Mouse (Mus musculus) 3134 (cell line): ENCODE measurements around the gene Gm10271.

Source experiments
- DNase-seq: peaks from one replicate; pipeline ENCODE4 v3.0.0-alpha.2; 2011; ENCODE audit warnings: low spot score; ENCODE audit not compliant: insufficient read length; ENCODE audit errors: extremely low read depth

Gm10271 gene

GRCm38 (mm10) chr10:116935028-116935427, 37.4 kb downstream of the Gm10271 start:
- DNase-seq: no peak

GRCm38 (mm10) chr10:116933794-116934193, 38.6 kb downstream of the Gm10271 start:
- no peak for DNase-seq

- no peak for DNase-seq
Measured at GRCm38 (mm10) chr10:116932418-116932817, 40.0 kb downstream of the Gm10271 start.

GRCm38 (mm10) chr10:116931497-116932179, 40.8 kb downstream of the Gm10271 start:
- no peak for DNase-seq

- no peak for DNase-seq
Measured at GRCm38 (mm10) chr10:116930936-116931335, 41.5 kb downstream of the Gm10271 start.

GRCm38 (mm10) chr10:116930506-116930905, 41.9 kb downstream of the Gm10271 start:
- peak; percentile 71 for DNase-seq

- DNase-seq: peak; percentile 68
Measured at GRCm38 (mm10) chr10:116928826-116929225, 43.6 kb downstream of the Gm10271 start.

GRCm38 (mm10) chr10:116926428-116927113, 45.8 kb downstream of the Gm10271 start:
- no peak for DNase-seq

GRCm38 (mm10) chr10:116923651-116924495, 48.5 kb downstream of the Gm10271 start:
- DNase-seq: no peak

- DNase-seq: no peak
Measured at GRCm38 (mm10) chr10:116922161-116922560, 50.2 kb downstream of the Gm10271 start.

GRCm38 (mm10) chr10:116921416-116921815, 51.0 kb downstream of the Gm10271 start:
- DNase-seq: no peak

- DNase-seq: no peak
Measured at GRCm38 (mm10) chr10:116920641-116921040, 51.8 kb downstream of the Gm10271 start.

- no peak for DNase-seq
Measured at GRCm38 (mm10) chr10:116919368-116920317, 52.8 kb downstream of the Gm10271 start.

- DNase-seq: no peak
Measured at GRCm38 (mm10) chr10:116916581-116916980, 55.8 kb downstream of the Gm10271 start.

- no peak for DNase-seq
Measured at GRCm38 (mm10) chr10:116915286-116915685, 57.1 kb downstream of the Gm10271 start.

GRCm38 (mm10) chr10:116914586-116914985, 57.8 kb downstream of the Gm10271 start:
- no peak for DNase-seq

- DNase-seq: no peak
Measured at GRCm38 (mm10) chr10:116913647-116914273, 58.6 kb downstream of the Gm10271 start.

- DNase-seq: no peak
Measured at GRCm38 (mm10) chr10:116912850-116913249, 59.6 kb downstream of the Gm10271 start.

GRCm38 (mm10) chr10:116908901-116909642, 63.3 kb downstream of the Gm10271 start:
- DNase-seq: no peak
